Mouse (Mus musculus) hematopoietic stem cell, adult 5-6 weeks (primary cell): ENCODE measurements around the gene Morn3. TPM values are rescaled to one million over a fixed set of nuclear protein-coding genes. Genes with fewer than 3 reads are reported as not detected.

Source experiments
- ATAC-seq, 2 experiments: fragments of 125-278 bp in 1 of 2; replicated peaks in 1 of 2; 2 replicates each; pipeline ENCODE4 v1.8.0; 2016 to 2017; ENCODE audit warnings: inconsistent platforms in 2 of 2, mild to moderate bottlenecking in 2 of 2, moderate number of reproducible peaks in 2 of 2, low read depth in 1 of 2, moderate TSS enrichment in 1 of 2; ENCODE audit not compliant: low FRiP score in 2 of 2, poor library complexity in 2 of 2, severe bottlenecking in 2 of 2, insufficient read depth in 1 of 2, low TSS enrichment in 1 of 2
- total RNA-seq: library from RNA; stranded (forward); fragments of 172-1452, 232-1000 nt; gene quantifications from 2 replicates; pipeline ENCODE4 v1.2.3, GENCODE M21; 2017

The Morn3 gene
- total RNA-seq, 1 experiment from 2014 or later = not detected

DNA sequence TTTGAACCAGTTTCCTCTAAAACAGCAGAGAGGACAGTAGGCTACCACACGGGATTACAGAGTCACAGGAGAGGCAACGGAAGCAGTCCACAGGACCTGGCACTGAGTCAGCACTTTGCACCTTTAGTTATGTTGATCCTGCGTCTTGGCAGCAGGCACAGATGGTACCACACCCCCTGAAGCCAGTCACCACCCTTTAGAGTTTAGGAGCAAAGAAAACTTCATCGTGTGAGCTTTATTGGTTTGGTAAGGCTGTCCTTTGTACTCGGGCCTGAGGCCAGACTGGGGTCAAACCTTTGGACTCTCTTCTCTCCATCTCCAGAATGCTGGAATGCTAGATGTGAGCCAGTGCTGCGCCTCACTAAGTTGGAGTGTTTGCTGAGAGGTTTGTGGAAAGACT, 11.3 kb downstream of the Morn3 start:
- peak in 1 of 2 experiments; percentile 26; a peak in 1 of 4 replicates for ATAC-seq

DNA sequence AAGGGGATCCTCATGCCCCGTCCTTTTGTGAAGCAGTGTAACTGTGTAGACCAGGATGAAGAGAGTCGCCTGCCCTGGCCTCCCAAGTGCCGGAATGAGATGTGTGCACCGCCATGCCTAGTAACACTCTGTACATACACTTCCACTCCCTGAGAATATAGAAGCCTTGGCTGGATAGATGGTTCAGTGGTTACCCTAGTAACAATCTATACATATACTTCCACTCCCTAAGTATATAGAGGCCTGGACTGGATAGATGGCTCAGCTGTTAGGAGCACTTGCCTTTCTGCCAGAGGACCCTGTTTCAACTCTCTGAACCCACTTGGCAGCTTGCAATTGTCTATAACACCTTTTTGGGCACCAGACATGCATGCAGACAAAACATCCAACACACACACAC, 11.7 kb downstream of the Morn3 start:
- ATAC-seq = no peak

DNA sequence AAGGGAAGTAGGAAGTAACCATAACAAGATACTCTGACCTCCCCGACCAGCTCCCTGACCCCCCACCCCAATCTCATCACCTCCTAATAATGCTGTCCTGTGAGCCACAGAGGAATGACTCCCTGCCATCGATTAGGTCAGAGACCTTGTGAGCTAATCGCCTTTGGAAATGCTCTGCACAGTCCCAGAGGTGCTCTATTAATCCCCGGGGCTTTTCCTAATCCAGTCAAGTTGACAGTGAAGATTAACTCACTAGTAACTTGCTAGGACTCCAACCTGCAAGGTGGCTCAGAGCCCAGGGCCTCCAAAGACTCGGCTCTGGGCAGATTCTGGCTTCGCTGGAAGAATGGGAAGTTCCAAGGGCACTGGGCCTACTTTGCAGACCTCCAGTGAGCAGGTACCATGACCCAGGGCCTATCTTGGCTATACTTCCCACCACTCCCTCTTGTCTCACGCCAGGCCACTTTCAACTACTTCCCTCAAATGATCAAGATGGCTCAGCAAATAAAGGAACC, 13.1 kb downstream of the Morn3 start:
- no peak for ATAC-seq

DNA sequence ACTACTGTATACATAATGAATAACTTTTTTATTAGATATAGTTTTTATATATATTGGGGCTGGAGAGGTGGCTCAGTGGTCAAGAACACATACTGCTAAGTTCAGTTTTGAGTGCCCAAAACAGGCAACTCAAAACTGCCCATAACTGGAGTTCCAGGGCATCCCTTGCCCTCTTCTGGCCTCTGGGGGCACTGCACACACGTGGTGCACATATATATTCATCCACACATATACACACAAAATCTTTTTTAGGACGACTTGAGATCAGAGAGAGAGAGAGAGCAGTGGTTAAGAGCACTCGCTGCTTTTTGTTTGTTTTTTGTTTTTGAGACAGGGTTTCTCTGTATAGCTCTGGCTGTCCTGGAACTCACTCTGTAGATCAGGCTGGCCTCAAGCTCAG, 15.5 kb downstream of the Morn3 start:
- ATAC-seq = no peak

DNA sequence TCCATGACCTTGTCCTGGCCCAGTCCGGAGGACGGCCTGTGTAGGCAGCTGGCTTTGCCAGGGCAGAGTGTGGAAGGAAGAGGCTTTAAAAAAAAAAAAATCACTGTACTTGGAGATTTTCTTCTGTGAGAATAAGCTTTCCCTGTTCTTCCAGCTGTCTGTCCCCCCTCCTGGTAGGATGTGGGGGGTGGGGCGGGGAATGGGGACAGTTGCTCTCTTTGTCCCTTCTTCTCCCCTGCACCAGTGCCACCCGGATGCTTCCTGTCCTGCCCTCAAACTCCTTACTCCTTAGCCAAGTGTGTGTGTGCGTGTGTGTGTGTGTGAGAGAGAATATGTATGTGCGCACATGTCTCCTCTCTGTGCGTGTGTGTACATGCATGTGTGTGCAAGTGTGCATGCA, 17.1 kb downstream of the Morn3 start:
- ATAC-seq = no peak

DNA sequence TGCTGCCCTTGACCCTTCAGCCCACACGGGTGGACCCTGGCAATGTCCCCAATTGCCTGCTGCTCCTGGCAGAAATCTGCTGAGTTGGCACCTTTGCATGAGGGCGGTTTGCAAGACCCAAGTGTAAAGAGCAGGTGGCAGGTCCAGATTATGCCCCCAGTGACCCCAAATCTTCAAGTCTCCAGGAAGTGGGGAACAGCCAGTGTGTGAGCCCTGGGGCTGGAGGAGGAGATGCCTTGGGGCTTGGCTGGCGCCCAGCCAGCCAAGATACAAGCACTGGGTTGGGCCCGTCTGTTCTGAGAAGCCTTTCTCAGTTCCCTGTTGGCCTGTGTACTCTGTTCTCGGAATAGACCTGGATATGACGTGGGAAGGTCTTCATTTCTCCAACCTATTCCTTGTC, 19.4 kb downstream of the Morn3 start:
- peak; percentile 25 to 38; a peak in 2 of 4 replicates for ATAC-seq

DNA sequence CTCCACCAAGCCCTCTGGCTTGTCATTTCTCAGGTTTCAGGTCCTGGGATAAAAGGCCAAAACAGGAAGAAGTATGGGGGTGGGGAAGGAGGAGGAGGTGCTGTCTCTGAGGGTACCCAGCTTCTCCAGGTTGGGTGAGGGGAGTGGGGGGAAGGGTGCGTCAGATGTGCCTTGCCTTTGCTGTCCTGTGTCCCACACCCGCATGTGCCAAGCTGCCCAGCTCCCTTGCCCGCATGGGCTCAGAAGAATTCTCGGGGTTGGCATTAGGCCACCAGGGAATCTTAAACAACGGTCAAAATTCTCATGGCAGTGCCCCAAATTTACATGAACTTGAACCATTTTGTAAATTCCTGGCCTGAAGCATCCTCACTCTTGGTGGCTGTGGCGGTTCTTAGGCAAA, 20.4 kb downstream of the Morn3 start:
- no peak for ATAC-seq

DNA sequence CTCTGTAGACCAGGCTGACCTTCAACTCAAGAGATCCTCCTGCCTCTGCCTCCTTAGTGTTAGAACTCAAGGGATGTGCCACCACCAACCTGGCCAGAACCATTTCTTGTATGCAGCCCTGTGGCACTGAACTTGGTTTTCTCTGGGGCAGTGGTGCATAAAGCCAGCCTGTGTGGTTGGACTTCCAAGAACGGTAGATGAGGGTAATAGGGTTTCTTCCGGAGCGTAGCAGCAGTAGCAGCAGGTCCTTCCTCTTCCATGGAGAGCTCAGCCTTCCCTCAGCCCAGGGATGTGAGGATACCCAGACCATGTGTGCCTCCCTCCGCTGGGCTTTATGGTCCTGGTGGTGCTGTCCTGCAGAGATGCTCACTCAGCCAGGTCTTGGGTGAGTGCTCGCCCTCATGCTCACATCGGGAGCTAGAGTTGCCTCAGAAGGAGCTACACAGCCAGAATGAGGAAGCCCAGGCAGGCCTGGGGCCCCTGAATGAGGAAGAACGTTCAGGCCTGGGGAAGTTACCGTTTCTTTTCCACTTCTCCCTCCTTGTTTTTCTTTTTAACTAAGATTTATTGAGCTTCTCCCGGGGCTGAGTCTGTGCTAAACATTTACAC, 21.7 kb downstream of the Morn3 start:
- ATAC-seq = peak; percentile 85

DNA sequence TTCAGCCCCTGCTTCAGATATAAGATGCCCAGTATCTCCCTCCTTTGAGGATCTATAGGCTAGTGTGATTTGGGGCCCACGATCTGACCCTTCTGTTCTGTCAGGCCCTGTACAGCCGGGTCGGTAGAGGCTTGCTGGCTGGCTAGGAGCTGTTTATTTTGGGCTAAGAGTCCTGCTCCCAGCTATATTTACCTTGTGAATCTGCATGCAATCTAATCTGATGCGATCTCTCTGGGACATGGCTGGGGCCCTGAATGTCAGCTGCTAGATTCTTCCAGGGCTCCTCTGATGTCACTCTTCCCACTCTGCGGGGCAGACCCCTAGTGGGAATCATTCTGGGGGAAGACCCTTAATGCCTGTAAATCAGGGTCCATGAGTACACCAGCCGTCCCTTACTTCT, 22.5 kb downstream of the Morn3 start:
- ATAC-seq = no peak

DNA sequence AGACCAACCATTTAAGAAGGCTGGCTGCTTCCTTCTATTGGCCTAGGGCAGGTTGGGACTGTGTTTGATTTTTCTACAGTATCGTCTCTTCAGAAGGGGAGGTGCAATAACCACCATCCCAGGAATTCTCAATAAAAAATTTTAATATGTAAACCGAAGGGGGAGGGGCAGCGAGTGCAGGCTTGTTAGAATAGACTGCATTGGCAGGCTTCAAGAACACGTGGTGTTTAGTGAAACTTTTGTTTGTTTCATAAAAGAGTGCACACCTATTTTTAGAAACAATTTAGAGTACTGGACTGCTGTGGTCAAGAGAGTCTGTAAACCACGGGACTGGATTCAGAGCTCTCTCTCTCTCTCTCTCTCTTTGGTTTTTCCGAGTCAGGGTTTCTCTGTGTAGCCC, 23.8 kb downstream of the Morn3 start:
- no peak for ATAC-seq

DNA sequence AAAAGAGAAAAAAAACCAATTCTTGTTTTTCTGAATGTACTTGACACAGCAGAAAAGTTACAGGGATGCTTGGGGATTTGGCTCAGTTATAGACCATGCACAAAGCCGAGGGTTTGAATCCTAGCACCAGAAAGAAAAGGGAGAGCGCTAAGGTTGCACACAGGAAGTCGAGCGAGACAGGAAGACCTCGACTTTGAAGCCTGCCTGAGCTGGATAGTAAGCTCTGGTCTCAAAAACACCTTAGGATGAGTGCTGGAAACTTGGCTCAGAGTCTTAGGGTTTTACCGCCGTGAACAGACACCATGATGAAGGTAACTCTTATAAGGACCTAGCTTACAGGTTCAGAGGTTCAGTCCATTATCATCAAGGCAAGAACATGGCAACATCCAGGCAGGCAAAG, 25.4 kb downstream of the Morn3 start:
- no peak for ATAC-seq

DNA sequence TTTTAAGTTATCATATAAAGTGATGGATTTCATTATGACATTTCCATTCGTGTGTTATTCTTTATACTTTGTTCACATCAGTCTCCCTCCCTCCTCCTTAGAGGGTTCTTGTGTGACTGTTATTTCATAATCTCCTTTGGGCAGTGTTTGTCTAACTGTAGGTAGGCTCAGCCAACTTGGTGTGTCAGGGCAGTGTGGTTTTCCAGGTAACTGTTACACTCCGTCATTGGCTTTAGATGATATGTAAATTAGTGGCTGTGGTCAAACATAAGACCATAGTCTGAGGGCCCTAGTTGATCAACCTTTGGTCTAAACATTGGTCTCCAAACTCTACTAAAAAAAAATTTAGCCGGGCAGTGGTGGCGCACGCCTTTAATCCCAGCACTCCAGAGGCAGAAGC, 26.4 kb downstream of the Morn3 start:
- ATAC-seq = no peak

DNA sequence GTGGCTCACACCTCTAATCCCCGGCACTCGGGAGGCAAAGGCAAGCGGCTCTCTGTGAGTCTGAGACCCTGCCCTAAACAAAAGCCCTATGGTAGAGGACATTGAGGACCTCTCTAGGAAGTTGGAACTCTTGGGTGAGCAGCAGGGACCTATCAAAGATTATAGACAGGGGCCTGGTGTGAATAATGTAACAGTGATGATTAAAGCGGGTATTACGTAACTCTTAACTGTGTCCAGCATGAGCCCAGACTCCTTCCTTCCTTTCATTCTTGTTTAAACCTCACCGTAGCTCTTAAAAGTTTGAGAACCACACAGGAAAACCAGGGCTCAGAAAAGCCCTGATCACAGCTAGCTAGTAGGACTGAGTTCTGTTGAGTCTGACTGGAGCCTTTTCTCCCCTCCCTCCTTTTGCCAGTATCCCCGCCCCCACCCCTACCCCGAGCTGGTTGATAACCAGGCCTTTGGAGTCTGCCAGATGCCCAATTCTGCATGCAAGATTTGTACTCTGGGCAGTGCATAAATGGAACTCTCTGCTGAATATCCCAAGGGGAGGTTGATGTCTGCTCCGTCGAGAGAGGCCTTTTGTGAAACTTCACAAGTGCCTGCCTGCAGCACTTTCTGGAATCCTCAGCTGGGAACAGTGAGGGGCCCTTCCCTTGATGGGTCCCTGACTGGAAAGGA, 27.3 kb downstream of the Morn3 start:
- peak; percentile 7 to 14; a peak in 2 of 4 replicates for ATAC-seq

DNA sequence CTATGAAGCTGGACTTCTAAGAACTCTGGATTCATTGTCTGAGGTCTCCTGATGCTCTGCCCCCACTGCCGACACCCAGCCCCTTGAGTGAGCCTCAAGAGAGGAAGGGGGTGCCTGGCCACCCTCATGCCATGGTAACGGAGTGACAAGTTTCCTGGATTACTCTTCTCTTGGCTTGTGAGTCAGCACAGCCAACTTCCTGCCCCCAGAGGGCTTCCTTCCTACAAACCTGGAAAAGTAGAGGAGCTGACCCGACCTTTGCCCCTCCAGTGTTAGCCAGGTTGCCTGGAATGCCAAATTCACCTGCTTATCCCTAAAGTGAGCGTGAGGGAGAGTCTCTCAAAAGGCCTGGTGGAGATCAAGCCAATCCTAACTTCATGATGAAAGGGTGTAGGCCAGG, 29.3 kb downstream of the Morn3 start:
- peak; percentile 24 to 38; a peak in 3 of 4 replicates for ATAC-seq

DNA sequence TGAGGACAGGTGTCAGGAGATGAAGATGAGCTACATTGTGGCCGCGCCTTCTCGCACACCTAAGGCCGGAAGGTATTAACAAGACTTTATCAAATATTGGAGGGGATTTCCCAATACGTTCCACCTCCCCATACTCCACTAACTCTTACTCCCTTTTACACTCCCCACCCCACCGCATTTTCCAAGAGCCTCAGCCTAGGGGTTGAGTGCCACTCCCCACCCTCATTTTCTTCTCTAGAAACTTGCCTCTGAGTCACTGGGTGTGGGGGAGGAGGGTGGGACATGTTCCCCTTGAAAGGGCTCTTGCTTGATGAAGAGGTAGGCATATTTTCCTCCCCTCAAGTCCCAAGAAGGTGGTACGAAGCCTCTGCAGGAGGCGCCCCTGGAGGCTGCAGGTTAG, 30.9 kb downstream of the Morn3 start:
- ATAC-seq = no peak

DNA sequence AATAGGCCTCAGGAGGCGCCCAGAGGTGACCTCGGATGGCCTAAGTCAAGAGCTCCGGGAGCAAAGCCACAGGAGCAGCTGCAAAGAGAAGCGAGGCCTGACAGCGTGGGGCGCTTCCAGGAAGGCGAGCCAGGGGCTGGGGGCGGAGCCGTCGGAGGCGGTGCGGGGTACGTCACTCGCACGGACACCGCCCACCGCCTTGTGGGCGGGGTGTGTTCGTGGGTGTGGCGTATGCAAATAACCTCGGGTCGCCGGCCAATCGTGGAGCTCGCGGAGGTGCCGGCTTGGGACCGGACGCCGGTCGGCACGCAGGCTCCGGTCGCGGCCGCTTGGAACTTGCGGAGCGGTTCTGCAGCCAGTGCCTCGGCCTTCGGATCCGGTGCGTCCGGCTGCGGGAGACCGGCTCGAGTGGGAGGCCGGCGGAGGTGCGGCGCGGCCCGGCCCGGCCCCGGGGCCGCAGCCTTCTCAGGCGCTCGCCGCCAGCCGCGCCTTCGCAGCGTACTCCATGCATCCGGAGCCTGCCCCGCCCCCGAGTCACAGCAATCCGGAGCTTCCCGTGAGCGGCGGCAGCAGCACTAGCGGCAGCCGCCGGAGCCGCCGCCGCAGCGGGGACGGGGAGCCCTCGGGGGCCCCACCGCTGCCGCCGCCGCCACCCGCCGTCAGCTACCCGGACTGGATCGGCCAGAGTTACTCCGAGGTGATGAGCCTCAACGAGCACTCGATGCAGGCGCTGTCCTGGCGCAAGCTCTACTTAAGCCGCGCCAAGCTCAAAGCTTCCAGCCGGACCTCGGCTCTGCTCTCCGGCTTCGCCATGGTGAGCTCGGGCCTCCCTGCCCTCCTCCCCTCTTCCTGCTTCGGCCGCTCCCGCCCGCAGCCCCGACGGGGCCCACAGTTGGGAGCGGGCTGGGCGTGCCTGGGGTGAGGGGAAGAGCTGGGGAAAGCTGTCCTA, 31.8 kb downstream of the Morn3 start, which contains the start of gene Orai1:
Gene Orai1, plus strand, starts transcription at position 322 of the 949 bp plus-strand sequence.
- ATAC-seq = peak; percentile 88

DNA sequence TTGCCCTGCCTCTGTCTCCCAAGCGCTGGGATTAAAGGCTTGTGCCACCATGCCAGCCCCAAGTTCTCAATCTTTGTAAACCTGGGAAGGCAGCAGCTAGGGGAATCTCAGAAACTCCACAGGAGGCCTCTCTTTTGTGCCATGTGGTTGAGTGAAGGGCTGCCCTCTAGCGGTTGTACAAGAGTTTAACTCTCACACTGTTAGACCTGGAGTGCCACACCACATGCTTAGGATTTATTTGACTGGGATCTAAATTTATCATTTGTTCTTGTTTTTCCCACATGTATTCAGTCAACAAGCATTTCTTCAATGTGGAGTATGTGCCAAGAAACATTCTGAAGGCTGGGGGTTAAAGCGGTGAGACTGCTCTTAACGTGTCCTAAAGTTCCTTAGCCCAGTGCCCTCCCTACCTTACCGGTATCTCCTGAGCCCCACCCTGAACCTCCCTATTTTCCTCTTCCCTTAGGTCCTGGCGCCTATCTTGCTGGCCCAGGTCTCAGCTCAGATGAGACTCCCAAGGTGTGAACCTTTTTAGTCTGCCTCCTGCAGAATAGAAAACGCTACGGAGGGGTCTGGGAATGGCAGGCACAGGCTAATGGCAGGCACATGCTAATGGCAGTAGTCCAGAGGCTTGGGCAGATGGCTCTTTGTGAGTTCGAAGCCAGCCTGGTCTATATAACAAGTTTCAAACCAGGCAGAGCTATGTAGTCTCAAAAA, 33.1 kb downstream of the Morn3 start:
- ATAC-seq = 0 out of 4 replicates have a peak, but pooled peaks have one; percentile 31 to 38
